Mouse (Mus musculus): ENCODE data around the gene Hunk. TPM values are rescaled to one million over a fixed set of nuclear protein-coding genes. Genes with fewer than 3 reads are reported as not detected.
A peak's percentile ranks its signal among the peaks of the same experiment; 100 is the strongest.

The Hunk gene
- polyA plus RNA-seq, 1 experiment: 15.5 TPM

DNA sequence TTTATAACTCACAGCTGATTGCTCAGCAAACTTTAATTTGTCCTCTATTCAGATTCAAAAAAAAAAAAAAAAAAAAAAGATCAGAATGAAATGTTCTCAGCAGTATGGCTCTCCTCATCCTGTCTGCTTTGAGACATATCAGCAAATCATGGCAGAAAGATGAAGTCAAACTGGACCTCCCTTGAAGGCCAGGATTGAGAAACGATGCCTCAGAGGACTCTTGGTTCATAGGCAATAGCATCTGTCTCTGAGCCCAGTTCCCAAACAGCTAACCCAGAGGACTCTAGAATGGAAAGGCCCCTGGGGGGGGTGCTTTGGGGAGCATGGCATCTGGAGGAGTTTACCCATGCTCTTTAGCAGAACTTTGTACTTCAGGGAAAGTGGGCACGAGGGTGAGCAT is 119.9 kb downstream of the Hunk start:
- Histone ChIP-seq H3K36me3 (ENCODE audit: control insufficient read depth, insufficient read depth, low read length, poor library complexity, severe bottlenecking) (no peaks in the 10 kb centered on the region), H3K27ac (ENCODE audit: insufficient read depth, low read length) (no peak overlapping the region), H3K27me3 (ENCODE audit: control insufficient read depth, insufficient read depth, low read length, poor library complexity, severe bottlenecking) (no peaks in the 10 kb centered on the region), H3K9ac (ENCODE audit: low read depth, poor library complexity, severe bottlenecking) (no peak overlapping the region), H3K4me3 (ENCODE audit: low read depth, low read length) (no peak overlapping the region), H3K9me3 (replicated peaks; ENCODE audit: control insufficient read depth, insufficient read depth, low read length, poor library complexity, severe bottlenecking) (no peaks in the 10 kb centered on the region), H3K4me1 (ENCODE audit: control insufficient read depth, insufficient read depth, low read length) (no peaks in the 10 kb centered on the region)
- TF ChIP-seq POLR2A (IDR thresholded peaks at IDR 0.05; ENCODE audit: insufficient read depth, low read length): no peak
- no peak for TF ChIP-seq EP300 (IDR thresholded peaks at IDR 0.05; ENCODE audit: insufficient read depth, low read depth, low read length)
- no peak for TF ChIP-seq CTCF (IDR thresholded peaks at IDR 0.05; ENCODE audit: low read depth, low read length)

DNA sequence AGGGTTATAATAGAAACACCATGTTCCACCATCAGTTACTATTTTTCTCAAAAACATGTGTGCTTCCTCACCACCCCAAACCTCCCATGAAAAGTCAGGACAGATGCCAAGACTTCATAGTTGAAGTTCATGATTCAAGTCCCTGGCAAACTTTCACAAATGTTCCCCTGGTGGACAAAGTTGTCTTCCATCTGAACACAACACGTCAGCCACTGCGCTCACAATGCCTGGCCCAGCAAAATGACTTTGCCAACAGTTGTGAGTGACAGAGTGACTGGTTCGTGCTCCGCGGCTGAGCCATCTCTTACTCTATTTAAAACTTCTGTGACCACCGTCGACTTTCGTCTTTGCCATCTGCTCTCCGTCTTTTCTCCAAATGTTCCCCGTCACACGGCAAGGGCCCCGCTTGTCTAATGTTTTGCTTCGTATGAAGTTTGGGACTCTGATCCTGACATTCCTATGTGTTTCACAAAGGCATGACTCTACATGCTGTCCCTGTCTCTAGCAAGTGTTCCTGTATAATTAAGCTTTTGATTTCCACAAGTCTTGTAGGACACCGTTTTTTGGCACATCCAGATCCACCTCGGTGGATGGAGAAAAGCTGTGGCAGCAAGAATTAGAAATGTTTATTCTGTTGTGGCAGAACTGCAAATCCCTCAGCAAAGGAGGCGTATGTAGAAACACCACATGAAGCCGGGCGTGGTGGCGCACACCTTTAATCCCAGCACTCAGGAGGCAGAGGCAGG is 125.9 kb downstream of the Hunk start:
- H3K4me1 ChIP-seq (ENCODE audit: control insufficient read depth, insufficient read depth, low read length): no peaks in the 10 kb centered on the region
- H3K27me3 ChIP-seq (ENCODE audit: control insufficient read depth, insufficient read depth, low read length, poor library complexity, severe bottlenecking): no peaks in the 10 kb centered on the region
- no peak overlapping the region for H3K27ac ChIP-seq (ENCODE audit: insufficient read depth, low read length)
- H3K9ac ChIP-seq (ENCODE audit: low read depth, poor library complexity, severe bottlenecking): no peak overlapping the region
- no peak for TF ChIP-seq EP300 (IDR thresholded peaks at IDR 0.05; ENCODE audit: insufficient read depth, low read depth, low read length)
- no peak for TF ChIP-seq POLR2A (IDR thresholded peaks at IDR 0.05; ENCODE audit: insufficient read depth, low read length)
- TF ChIP-seq CTCF (IDR thresholded peaks at IDR 0.05; ENCODE audit: low read depth, low read length): no peak
- H3K36me3 ChIP-seq (ENCODE audit: control insufficient read depth, insufficient read depth, low read length, poor library complexity, severe bottlenecking): no peaks in the 10 kb centered on the region
- no peak overlapping the region for H3K4me3 ChIP-seq (ENCODE audit: low read depth, low read length)
- H3K9me3 ChIP-seq (replicated peaks; ENCODE audit: control insufficient read depth, insufficient read depth, low read length, poor library complexity, severe bottlenecking): no peaks in the 10 kb centered on the region

DNA sequence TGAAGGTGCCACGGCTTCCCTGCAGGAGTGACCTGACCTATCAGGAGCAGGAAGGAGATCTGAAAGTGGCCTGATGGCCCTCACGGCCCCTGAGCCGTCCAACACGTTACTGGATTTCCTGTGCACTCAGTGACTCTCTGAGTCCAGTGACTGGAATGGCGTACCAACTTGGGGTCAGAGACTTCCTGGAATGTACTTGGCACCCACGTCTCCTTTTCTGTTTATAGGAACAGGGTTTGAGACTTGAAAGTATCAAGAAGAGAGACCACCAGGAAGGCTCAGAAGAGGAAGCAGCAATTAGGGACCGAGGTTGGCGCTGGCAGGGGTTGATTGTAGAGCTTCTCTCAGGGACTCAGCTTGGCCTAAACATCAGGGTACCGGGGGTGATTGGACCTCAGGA is 131.2 kb downstream of the Hunk start:
- Histone ChIP-seq H3K4me3 (ENCODE audit: low read depth, low read length) (no peak overlapping the region), H3K27ac (ENCODE audit: insufficient read depth, low read length) (no peak overlapping the region), H3K27me3 (ENCODE audit: control insufficient read depth, insufficient read depth, low read length, poor library complexity, severe bottlenecking) (no peaks in the 10 kb centered on the region), H3K9ac (ENCODE audit: low read depth, poor library complexity, severe bottlenecking) (no peak overlapping the region), H3K4me1 (ENCODE audit: control insufficient read depth, insufficient read depth, low read length) (peaks cover 2% of the 10 kb centered on the region), H3K36me3 (ENCODE audit: control insufficient read depth, insufficient read depth, low read length, poor library complexity, severe bottlenecking) (no peaks in the 10 kb centered on the region), H3K9me3 (replicated peaks; ENCODE audit: control insufficient read depth, insufficient read depth, low read length, poor library complexity, severe bottlenecking) (no peaks in the 10 kb centered on the region)
- TF ChIP-seq POLR2A (IDR thresholded peaks at IDR 0.05; ENCODE audit: insufficient read depth, low read length): no peak
- TF ChIP-seq CTCF (IDR thresholded peaks at IDR 0.05; ENCODE audit: low read depth, low read length): no peak
- TF ChIP-seq EP300 (IDR thresholded peaks at IDR 0.05; ENCODE audit: insufficient read depth, low read depth, low read length): no peak

- peaks cover 2% of the 10 kb centered on the region for H3K4me1 ChIP-seq (ENCODE audit: control insufficient read depth, insufficient read depth, low read length)
- H3K27me3 ChIP-seq (ENCODE audit: control insufficient read depth, insufficient read depth, low read length, poor library complexity, severe bottlenecking): no peaks in the 10 kb centered on the region
- H3K36me3 ChIP-seq (ENCODE audit: control insufficient read depth, insufficient read depth, low read length, poor library complexity, severe bottlenecking): no peaks in the 10 kb centered on the region
- H3K9me3 ChIP-seq (replicated peaks; ENCODE audit: control insufficient read depth, insufficient read depth, low read length, poor library complexity, severe bottlenecking): no peaks in the 10 kb centered on the region
- H3K9ac ChIP-seq (ENCODE audit: low read depth, poor library complexity, severe bottlenecking): no peak overlapping the region
- TF ChIP-seq EP300 (IDR thresholded peaks at IDR 0.05; ENCODE audit: insufficient read depth, low read depth, low read length) (no peak), POLR2A (IDR thresholded peaks at IDR 0.05; ENCODE audit: insufficient read depth, low read length) (no peak), CTCF (IDR thresholded peaks at IDR 0.05; ENCODE audit: low read depth, low read length) (no peak)
- H3K27ac ChIP-seq (ENCODE audit: insufficient read depth, low read length): no peak overlapping the region
- no peak overlapping the region for H3K4me3 ChIP-seq (ENCODE audit: low read depth, low read length)
These were observed 132.4 kb downstream of the Hunk start for GRCm38 (mm10) chr16:90518232-90518631.

DNA sequence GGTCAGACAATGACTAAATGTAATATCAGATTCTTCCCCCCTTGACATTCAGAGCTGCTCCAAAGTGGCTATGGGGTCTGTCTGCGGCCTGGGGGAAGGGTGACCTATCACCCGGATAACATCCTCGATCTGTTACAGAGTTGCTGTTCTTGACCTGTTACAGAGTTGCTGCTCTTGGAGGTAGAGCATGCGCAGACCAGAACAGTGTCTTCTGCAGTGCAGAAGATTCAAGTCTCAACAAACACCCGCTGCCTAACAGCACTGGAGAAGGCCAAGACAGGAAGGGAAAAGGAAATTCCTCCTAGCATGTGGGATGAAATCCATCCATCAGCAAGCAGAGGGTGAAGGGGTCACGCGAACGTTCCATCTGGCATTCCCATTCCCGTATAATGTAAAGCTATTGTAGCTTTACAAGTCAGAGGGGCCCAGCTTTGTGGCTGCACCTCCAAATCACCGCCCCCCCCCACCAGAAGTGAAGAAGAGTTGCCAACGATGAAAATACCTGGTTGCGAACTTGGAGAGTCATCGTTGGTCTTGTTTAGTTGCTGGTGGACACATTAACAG is 133.0 kb downstream of the Hunk start:
- Histone ChIP-seq H3K9ac (ENCODE audit: low read depth, poor library complexity, severe bottlenecking) (no peak overlapping the region), H3K9me3 (replicated peaks; ENCODE audit: control insufficient read depth, insufficient read depth, low read length, poor library complexity, severe bottlenecking) (no peaks in the 10 kb centered on the region), H3K4me1 (ENCODE audit: control insufficient read depth, insufficient read depth, low read length) (peaks cover 2% of the 10 kb centered on the region), H3K27me3 (ENCODE audit: control insufficient read depth, insufficient read depth, low read length, poor library complexity, severe bottlenecking) (no peaks in the 10 kb centered on the region), H3K4me3 (ENCODE audit: low read depth, low read length) (no peak overlapping the region), H3K27ac (ENCODE audit: insufficient read depth, low read length) (no peak overlapping the region), H3K36me3 (ENCODE audit: control insufficient read depth, insufficient read depth, low read length, poor library complexity, severe bottlenecking) (no peaks in the 10 kb centered on the region)
- no peak for TF ChIP-seq CTCF (IDR thresholded peaks at IDR 0.05; ENCODE audit: low read depth, low read length)
- TF ChIP-seq POLR2A (IDR thresholded peaks at IDR 0.05; ENCODE audit: insufficient read depth, low read length): no peak

DNA sequence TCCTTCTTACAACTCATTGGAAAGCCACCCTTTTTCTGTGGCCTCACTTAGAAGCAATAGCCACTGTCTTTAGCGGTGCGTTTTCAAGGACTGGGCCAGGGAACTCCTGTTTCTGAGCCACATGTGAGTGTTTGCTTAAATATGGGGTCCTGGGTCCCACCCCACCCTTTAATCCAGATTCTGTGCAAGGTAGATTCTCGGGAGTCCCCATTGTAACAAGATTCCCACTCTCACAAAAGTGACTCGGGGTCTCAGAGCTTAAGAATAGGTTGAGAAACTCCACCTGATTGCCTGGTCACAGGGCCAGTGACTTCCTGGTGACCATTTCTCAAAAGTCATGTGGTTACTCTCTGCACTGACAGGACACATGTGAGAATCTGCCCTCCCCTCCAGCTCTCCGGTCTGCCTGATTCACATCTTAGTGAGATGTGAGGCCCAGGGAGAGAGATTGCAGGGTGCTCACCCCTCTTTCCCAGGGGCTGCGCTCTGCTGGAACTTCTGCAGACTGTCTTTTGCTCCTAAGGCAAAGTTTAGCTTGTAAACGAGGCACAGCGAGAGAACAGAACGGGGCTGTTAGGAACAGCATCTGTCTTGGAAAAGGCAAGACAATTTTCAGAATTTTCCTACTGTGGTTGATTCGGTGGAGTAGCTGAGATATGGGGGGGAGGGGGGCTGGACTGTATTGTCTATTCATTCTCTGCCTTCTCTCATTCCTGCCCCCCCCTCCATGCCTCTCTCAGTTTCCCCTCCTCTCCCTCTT is 135.6 kb downstream of the Hunk start:
- H3K27me3 ChIP-seq (ENCODE audit: control insufficient read depth, insufficient read depth, low read length, poor library complexity, severe bottlenecking): no peaks in the 10 kb centered on the region
- no peak for TF ChIP-seq CTCF (IDR thresholded peaks at IDR 0.05; ENCODE audit: low read depth, low read length)
- no peak for TF ChIP-seq EP300 (IDR thresholded peaks at IDR 0.05; ENCODE audit: insufficient read depth, low read depth, low read length)
- TF ChIP-seq POLR2A (IDR thresholded peaks at IDR 0.05; ENCODE audit: insufficient read depth, low read length): no peak
- no peaks in the 10 kb centered on the region for H3K36me3 ChIP-seq (ENCODE audit: control insufficient read depth, insufficient read depth, low read length, poor library complexity, severe bottlenecking)
- H3K9me3 ChIP-seq (replicated peaks; ENCODE audit: control insufficient read depth, insufficient read depth, low read length, poor library complexity, severe bottlenecking): no peaks in the 10 kb centered on the region
- no peak overlapping the region for H3K4me3 ChIP-seq (ENCODE audit: low read depth, low read length)
- peaks cover 2% of the 10 kb centered on the region for H3K4me1 ChIP-seq (ENCODE audit: control insufficient read depth, insufficient read depth, low read length)
- peak overlapping the region; percentile 71 for H3K27ac ChIP-seq (ENCODE audit: insufficient read depth, low read length)
- H3K9ac ChIP-seq (ENCODE audit: low read depth, poor library complexity, severe bottlenecking): no peak overlapping the region
